Mouse (Mus musculus): Measurements from ENCODE around the gene Bola1. TPM values are rescaled to one million over a fixed set of nuclear protein-coding genes. Genes with fewer than 3 reads are reported as not detected.

Gene Bola1
- polyA plus RNA-seq, 1 experiment, result 109 TPM

Other genes starting within 250 kb of the Bola1 start
- 46.0 and 57.5 TPM in 2 replicates for gene Plekho1, start 223.7 kb downstream of the Bola1 start, polyA plus RNA-seq (2012; rRNA removed)
- 2.9 and 3.2 TPM in 2 replicates for gene Vps45, start 161.2 kb downstream of the Bola1 start, polyA plus RNA-seq (2012; rRNA removed)
- 22.1 and 34.9 TPM in 2 replicates for gene Otud7b, start 115.2 kb downstream of the Bola1 start, polyA plus RNA-seq (2012; rRNA removed)
- 14.5 and 15.9 TPM in 2 replicates for gene Mtmr11, start 57.7 kb downstream of the Bola1 start, polyA plus RNA-seq (2012; rRNA removed)
- 122 and 154 TPM in 2 replicates for gene Sf3b4, start 47.4 kb downstream of the Bola1 start, polyA plus RNA-seq (2012; rRNA removed)
- gene Sv2a, start 38.6 kb downstream of the Bola1 start, polyA plus RNA-seq (2012; rRNA removed), result 5.5 and 5.7 TPM in 2 replicates
- 9.3 and 11.4 TPM in 2 replicates for gene Hist2h2ab, start 156 bp upstream of the Bola1 start, polyA plus RNA-seq (2012; rRNA removed)
- gene Hist2h2ac, start 1.2 kb upstream of the Bola1 start, polyA plus RNA-seq (2012; rRNA removed), result 22.9 and 40.9 TPM in 2 replicates
- 5.9 and 6.1 TPM in 2 replicates for gene Hist2h2be, start 1.4 kb upstream of the Bola1 start, polyA plus RNA-seq (2012; rRNA removed)
- gene Hist2h3c2, start 19.4 kb upstream of the Bola1 start, polyA plus RNA-seq (2012; rRNA removed), result 107 and 146 TPM in 2 replicates
- 214 and 474 TPM in 2 replicates for gene Hist2h2aa2, start 20.6 kb upstream of the Bola1 start, polyA plus RNA-seq (2012; rRNA removed)
- 589 and 615 TPM in 2 replicates for gene Hist2h2aa1, start 25.8 kb upstream of the Bola1 start, polyA plus RNA-seq (2012; rRNA removed)
- gene Hist2h3c1, start 27.0 kb upstream of the Bola1 start, polyA plus RNA-seq (2012; rRNA removed), result not detected in 2 replicates
- 5.9 and 6.5 TPM in 2 replicates for gene Hist2h4, start 43.6 kb upstream of the Bola1 start, polyA plus RNA-seq (2012; rRNA removed)
- 118 and 152 TPM in 2 replicates for gene Hist2h3b, start 48.9 kb upstream of the Bola1 start, polyA plus RNA-seq (2012; rRNA removed)
- 6.8 and 7.4 TPM in 2 replicates for gene Hist2h2bb, start 50.0 kb upstream of the Bola1 start, polyA plus RNA-seq (2012; rRNA removed)
- 3.9 and 5.4 TPM in 2 replicates for gene Fcgr1, start 74.3 kb upstream of the Bola1 start, polyA plus RNA-seq (2012; rRNA removed)
- not detected in 2 replicates for gene BC107364, start 232.6 kb upstream of the Bola1 start, polyA plus RNA-seq (2012; rRNA removed)